Mouse (Mus musculus) heart, embryonic 16.5 days (tissue): ENCODE results near the gene Krt7. TPM values are rescaled to one million over a fixed set of nuclear protein-coding genes. Genes with fewer than 3 reads are reported as not detected.

ENCODE experiments used
- ATAC-seq: fragments of 200-750 bp; cut with Nextera tagmentation; replicated peaks from 2 replicates; pipeline ENCODE4 v1.8.0; 2017; ENCODE audit warnings: moderate number of reproducible peaks; ENCODE audit not compliant: insufficient read depth, low FRiP score; ENCODE audit errors: extremely low read depth
- H3K27ac ChIP-seq: fragments of 300-500 bp; sonication (generic); 2 replicates; pipeline ENCODE4 v1.5.1; 2014; ENCODE audit warnings: mild to moderate bottlenecking, low read length, control low read depth, moderate library complexity
- H3K27me3 ChIP-seq: fragments of 300-500 bp; sonication (generic); 2 replicates; pipeline ENCODE4 v1.6.1; 2014; ENCODE audit warnings: low read length, mixed read lengths; ENCODE audit not compliant: control insufficient read depth, insufficient read depth
- H3K36me3 ChIP-seq: fragments of 300-500 bp; sonication (generic); 2 replicates; pipeline ENCODE4 v1.6.1; 2014; ENCODE audit not compliant: control insufficient read depth, insufficient read depth
- H3K4me1 ChIP-seq: fragments of 300-500 bp; sonication (generic); 2 replicates; pipeline ENCODE4 v1.6.1; 2014; ENCODE audit warnings: low read length, mixed read lengths; ENCODE audit not compliant: control insufficient read depth, insufficient read depth
- H3K4me2 ChIP-seq: fragments of 300-500 bp; sonication (generic); 2 replicates; pipeline ENCODE4 v1.6.1; 2014; ENCODE audit warnings: low read depth, mild to moderate bottlenecking, control low read depth, low read length
- H3K4me3 ChIP-seq: fragments of 300-500 bp; sonication (generic); 2 replicates; pipeline ENCODE4 v1.5.1; 2014; ENCODE audit warnings: mild to moderate bottlenecking, control low read depth, low read length
- H3K9ac ChIP-seq: fragments of 300-500 bp; sonication (generic); 2 replicates; pipeline ENCODE4 v1.6.1; 2014; ENCODE audit warnings: low read length, control low read depth
- H3K9me3 ChIP-seq: fragments of 300-500 bp; sonication (generic); replicated peaks from 2 replicates; pipeline ENCODE4 v1.6.1; 2016; ENCODE audit warnings: low read length; ENCODE audit not compliant: control insufficient read depth
- WGBS: fragments of 180-500 bp; shearing (Covaris S2); extraction: QIAGEN DNeasy Blood & Tissue Kit; methylation state at CpG from one replicate; pipeline ENCODE4 v1.1.7; 2014; 5-methylcytosine and 5-hydroxymethylcytosine counted together
- polyA plus RNA-seq: library from polyadenylated mRNA; unstranded; fragments of >200 nt; fragmentation: Nextera tagmentation; extraction: Ambion mirVana; gene quantifications from 2 replicates; pipeline ENCODE4 v1.2.1, GENCODE M21; 2015

Gene Krt7
- polyA plus RNA-seq, 1 experiment from 2014 or later = 19.6 TPM

DNA sequence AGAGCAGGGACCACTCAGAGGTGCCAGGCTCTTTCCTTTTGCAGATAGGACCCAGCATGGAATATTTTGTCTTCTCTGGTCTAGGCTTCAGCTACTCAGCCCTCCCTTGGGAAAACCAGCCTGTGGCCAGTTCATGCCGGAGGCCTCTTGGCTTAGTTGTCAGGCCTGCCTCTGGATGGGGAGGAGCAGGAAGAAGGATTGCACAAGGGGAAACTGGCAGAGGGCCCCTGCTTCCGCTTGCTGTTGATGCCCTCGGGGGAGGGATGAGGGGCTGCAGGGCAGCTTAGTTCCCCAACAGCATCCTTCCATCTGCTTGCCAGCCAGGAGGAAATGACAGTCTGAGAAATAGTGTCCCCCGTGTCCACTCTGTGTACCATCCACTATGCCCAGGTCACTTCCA, 36.0 kb upstream of the Krt7 start:
- WGBS = 58% methylated on average over 4 of the region's 4 CpGs
- Histone ChIP-seq H3K9me3 (no peaks in the 10 kb centered on the region), H3K27ac (no peak overlapping the region), H3K27me3 (no peaks in the 10 kb centered on the region), H3K4me3 (no peak overlapping the region), H3K36me3 (no peaks in the 10 kb centered on the region), H3K9ac (no peak overlapping the region), H3K4me2 (no peak overlapping the region), H3K4me1 (peaks cover 49% of the 10 kb centered on the region)
- no peak for ATAC-seq

DNA sequence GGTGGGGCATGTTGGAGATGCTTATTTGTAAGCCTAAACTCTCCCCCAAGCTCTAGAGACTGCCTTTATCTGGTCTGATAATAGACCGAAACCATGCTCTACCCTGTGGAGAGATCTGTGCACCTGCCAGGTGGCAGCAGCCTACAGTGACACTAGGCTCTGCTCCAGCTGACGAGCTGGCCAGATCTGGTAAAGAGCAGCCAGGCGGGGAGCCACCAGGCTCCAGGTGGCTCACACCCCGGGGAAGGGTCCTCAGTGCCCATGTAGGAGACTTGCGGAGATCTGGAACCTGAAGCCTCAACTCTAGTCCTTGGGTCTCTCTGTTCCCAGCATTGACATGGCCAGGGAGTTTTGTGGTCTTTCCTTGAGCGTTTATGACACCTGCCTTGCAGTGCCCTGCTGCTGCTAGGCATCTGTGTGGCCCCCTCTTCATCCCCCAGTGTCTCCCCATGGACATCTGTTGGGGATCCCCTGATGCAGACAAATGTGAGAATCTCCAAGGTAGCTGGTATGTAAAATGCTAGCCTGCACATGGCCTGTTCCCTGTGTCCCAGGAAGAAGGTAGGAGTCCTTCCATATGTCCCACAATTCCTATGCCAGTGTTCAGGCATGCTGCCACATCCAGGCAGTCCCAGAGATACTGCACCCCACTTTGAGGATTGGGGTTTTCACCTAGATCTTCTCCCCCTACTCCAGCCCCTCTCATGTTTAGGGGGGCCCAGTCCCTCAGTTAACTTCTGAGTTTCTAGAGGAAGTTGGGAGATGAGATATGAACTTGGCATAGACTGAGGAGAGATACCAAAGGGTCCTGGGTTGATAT, 34.7 kb upstream of the Krt7 start:
- H3K4me2 ChIP-seq = no peak overlapping the region
- peaks cover 43% of the 10 kb centered on the region for H3K4me1 ChIP-seq
- WGBS = 63% methylated on average over 6 of the region's 6 CpGs
- no peaks in the 10 kb centered on the region for H3K36me3 ChIP-seq
- no peak overlapping the region for H3K27ac ChIP-seq
- no peak for ATAC-seq
- H3K9ac ChIP-seq = no peak overlapping the region
- H3K27me3 ChIP-seq = no peaks in the 10 kb centered on the region
- no peak overlapping the region for H3K4me3 ChIP-seq
- no peaks in the 10 kb centered on the region for H3K9me3 ChIP-seq

DNA sequence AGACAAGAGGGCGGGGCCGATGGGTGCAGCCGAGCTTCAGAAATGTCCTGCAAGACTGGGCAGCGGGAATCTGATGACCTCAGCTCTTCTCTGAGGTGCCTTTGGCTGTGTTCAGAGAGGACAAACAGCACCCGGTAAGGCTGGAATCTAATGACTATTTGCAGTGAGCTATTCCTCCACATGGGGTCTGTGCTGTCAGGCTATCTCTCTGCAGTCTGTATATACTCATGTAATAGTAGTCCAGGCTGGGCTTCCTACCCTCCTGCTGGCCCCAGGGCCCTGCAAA, 34.1 kb upstream of the Krt7 start:
- Histone ChIP-seq H3K9ac (no peak overlapping the region), H3K4me1 (peaks cover 45% of the 10 kb centered on the region), H3K4me3 (no peak overlapping the region), H3K27ac (no peak overlapping the region), H3K4me2 (no peak overlapping the region), H3K36me3 (no peaks in the 10 kb centered on the region), H3K27me3 (no peaks in the 10 kb centered on the region), H3K9me3 (no peaks in the 10 kb centered on the region)
- WGBS = 49% methylated on average over 5 of the region's 5 CpGs
- ATAC-seq = no peak

DNA sequence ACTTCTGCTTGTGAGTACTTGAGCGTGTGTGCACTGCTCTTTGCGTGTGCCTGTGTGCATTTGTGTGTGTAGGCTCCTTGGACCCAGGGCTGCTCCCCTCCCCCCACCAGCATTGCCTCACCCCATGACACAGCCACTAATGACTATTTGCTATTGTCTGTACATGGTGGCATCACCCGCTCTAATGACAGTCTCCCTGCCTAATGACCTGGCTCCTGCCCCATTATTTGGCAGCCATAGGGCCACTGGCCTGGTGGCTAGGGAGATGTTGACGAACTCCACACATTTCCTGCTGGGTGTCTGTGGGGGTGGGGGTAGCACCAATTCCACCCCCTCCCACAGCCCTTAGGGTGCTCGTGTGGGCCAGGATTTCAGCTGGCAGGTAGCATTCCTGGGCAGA, 32.2 kb upstream of the Krt7 start:
- WGBS = 85% methylated on average over 5 of the region's 5 CpGs
- no peak for ATAC-seq
- no peaks in the 10 kb centered on the region for H3K27me3 ChIP-seq
- no peaks in the 10 kb centered on the region for H3K36me3 ChIP-seq
- no peak overlapping the region for H3K4me3 ChIP-seq
- H3K9ac ChIP-seq = no peak overlapping the region
- peaks cover 47% of the 10 kb centered on the region for H3K4me1 ChIP-seq
- no peaks in the 10 kb centered on the region for H3K9me3 ChIP-seq
- no peak overlapping the region for H3K27ac ChIP-seq
- no peak overlapping the region for H3K4me2 ChIP-seq

DNA sequence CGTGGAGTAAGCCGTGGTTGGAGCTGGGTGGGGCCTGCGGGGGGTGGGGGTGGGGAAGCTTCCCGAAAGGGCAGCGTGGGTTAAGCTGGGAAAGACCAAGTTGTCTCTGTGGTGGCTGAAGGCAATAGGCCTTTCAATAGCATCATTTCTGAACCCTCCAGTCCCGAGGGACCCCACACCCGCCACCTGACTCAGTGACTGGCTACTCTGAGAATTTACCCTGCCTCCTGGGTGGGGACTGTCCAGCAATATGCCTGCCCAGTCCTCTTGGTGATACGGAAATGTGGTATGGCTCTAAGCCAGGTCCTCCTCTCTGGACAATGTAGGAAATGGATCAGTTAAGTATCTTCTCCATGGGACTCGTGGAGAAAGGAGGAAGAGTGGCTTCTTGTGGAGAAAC, 29.1 kb upstream of the Krt7 start:
- Histone ChIP-seq H3K36me3 (no peaks in the 10 kb centered on the region), H3K9me3 (no peaks in the 10 kb centered on the region), H3K9ac (no peak overlapping the region), H3K27me3 (no peaks in the 10 kb centered on the region), H3K27ac (no peak overlapping the region), H3K4me1 (peaks cover 31% of the 10 kb centered on the region), H3K4me3 (no peak overlapping the region), H3K4me2 (no peak overlapping the region)
- ATAC-seq = no peak
- 50% methylated on average over 9 of the region's 9 CpGs for WGBS

DNA sequence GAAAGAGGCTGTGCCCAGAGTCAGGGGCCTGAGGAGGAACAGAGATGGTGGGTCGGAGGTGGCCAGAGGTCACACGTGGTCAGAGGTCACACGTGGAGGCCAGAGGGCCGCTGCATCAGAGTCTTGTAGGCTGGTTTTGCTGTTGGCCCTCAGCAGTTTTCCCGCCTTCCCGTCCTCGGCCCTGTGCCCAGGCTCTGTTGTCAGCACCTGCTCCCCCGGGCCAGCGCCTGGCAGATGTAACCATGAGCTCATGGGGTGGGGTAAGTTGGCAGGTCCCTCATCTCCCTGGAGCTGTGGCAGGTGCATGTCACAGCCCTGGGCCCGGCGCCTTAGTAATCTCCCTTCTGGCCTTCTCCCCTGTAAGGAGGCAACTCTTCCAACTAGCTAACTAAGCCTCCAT, 28.0 kb upstream of the Krt7 start:
- no peak overlapping the region for H3K9ac ChIP-seq
- H3K9me3 ChIP-seq = no peaks in the 10 kb centered on the region
- H3K27ac ChIP-seq = no peak overlapping the region
- no peak overlapping the region for H3K4me2 ChIP-seq
- H3K4me3 ChIP-seq = no peak overlapping the region
- 57% methylated on average over 11 of the region's 11 CpGs for WGBS
- H3K27me3 ChIP-seq = no peaks in the 10 kb centered on the region
- H3K4me1 ChIP-seq = peaks cover 26% of the 10 kb centered on the region
- H3K36me3 ChIP-seq = no peaks in the 10 kb centered on the region
- ATAC-seq = peak; percentile 47

DNA sequence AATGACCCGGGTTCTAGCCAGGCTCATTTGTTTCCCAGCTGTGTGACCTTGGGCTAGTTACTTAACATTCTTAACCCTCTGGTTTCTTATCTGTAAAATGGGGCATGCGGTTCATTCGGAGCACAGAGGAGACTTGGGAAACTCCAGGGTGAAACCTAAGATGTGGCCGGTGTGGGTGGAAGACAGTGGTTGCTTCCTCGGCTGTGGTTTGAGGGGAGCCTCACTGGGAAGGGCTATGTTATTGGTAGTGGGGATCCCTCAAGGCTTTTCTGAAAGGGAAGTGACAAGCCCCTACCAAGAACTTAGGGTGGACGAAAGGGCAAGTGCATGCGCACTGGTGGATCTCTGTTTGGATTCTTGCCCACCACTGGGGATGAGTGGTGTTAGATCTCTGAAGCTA, 26.2 kb upstream of the Krt7 start:
- H3K27ac ChIP-seq = no peak overlapping the region
- H3K4me1 ChIP-seq = peaks cover 33% of the 10 kb centered on the region
- no peak overlapping the region for H3K9ac ChIP-seq
- no peaks in the 10 kb centered on the region for H3K9me3 ChIP-seq
- H3K4me2 ChIP-seq = no peak overlapping the region
- 66% methylated on average over 7 of the region's 7 CpGs for WGBS
- no peaks in the 10 kb centered on the region for H3K27me3 ChIP-seq
- ATAC-seq = no peak
- no peaks in the 10 kb centered on the region for H3K36me3 ChIP-seq
- H3K4me3 ChIP-seq = no peak overlapping the region

DNA sequence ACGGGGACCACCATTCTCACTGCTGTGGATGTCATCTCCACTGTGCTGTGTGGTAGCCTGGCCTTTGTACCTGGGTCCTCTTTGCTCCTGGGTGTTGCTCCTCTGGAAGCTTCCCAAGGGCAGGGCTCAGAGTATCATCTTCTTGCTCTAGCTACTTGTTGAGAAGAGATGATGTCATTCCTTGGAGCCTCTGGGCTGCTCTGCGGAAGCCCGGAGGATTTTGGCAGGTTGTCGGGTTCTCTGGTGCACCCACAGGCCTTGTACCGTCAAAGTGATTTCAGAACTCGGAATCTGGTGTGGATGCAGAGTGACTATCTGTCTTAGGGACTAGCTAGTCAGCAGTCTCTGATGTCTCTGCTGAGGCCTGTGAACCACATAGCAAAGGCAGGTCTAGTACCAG, 25.8 kb upstream of the Krt7 start:
- H3K27ac ChIP-seq = no peak overlapping the region
- H3K4me1 ChIP-seq = peaks cover 33% of the 10 kb centered on the region
- H3K4me2 ChIP-seq = no peak overlapping the region
- no peak overlapping the region for H3K4me3 ChIP-seq
- ATAC-seq = no peak
- no peaks in the 10 kb centered on the region for H3K9me3 ChIP-seq
- no peaks in the 10 kb centered on the region for H3K36me3 ChIP-seq
- H3K27me3 ChIP-seq = no peaks in the 10 kb centered on the region
- 67% methylated on average over 6 of the region's 6 CpGs for WGBS
- no peak overlapping the region for H3K9ac ChIP-seq

DNA sequence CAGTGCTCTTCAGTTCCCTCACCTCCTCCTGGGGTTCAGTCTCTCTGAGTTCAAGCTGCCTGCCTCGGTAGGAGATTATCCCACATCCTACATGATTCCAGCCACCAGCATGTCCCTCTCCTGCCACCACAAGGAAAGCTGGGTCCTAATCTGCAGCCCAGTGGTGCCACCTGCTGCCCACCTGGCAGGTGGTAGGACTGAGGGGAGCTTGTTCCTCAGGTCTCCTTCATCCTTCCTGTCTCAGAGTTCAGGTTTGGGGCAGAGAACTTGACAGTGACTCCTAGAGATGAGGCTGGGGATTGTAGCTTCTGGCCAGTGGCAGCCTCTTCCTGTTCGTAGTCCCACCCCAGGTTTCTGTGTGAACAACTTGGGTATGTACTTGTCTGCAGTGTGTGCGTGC, 23.7 kb upstream of the Krt7 start:
- Histone ChIP-seq H3K27me3 (no peaks in the 10 kb centered on the region), H3K4me3 (no peak overlapping the region), H3K9me3 (no peaks in the 10 kb centered on the region), H3K4me1 (peaks cover 19% of the 10 kb centered on the region), H3K9ac (no peak overlapping the region), H3K4me2 (no peak overlapping the region), H3K27ac (no peak overlapping the region), H3K36me3 (no peaks in the 10 kb centered on the region)
- WGBS = 55% methylated on average over 3 of the region's 3 CpGs
- 0 out of 2 replicates have a peak, but pooled peaks have one; percentile 46 for ATAC-seq
